Mouse (Mus musculus) bone marrow macrophage, adult 2 months (primary cell): ENCODE data around the gene Emg1. TPM values are rescaled to one million over a fixed set of nuclear protein-coding genes. Genes with fewer than 3 reads are reported as not detected.
"Not testable (repeated sequence)": the region's sequence is repeated elsewhere in the genome, so short reads cannot be mapped to it uniquely, and the experiment has no call there.

ENCODE experiments used
- H3K27ac ChIP-seq: 2 replicates; pipeline ENCODE4 v1.5.1; 2012; ENCODE audit warnings: low read depth, low read length; ENCODE audit not compliant: insufficient read depth
- H3K4me1 ChIP-seq: 2 replicates; pipeline ENCODE4 v1.6.1; 2012; ENCODE audit warnings: low read length; ENCODE audit not compliant: control insufficient read depth, insufficient read depth
- H3K4me3 ChIP-seq: 2 replicates; pipeline ENCODE4 v1.5.1; 2012; ENCODE audit warnings: mild to moderate bottlenecking, low read length, moderate library complexity; ENCODE audit not compliant: insufficient read depth
- CTCF ChIP-seq: IDR thresholded peaks from 2 replicates; pipeline ENCODE4 v1.5.1; 2012; ENCODE audit warnings: low read depth, mild to moderate bottlenecking, low read length, moderate library complexity
- POLR2A ChIP-seq: IDR thresholded peaks from 2 replicates; pipeline ENCODE4 v1.6.1; 2012; ENCODE audit warnings: mild to moderate bottlenecking, low read depth, low read length, borderline replicate concordance
- polyA plus RNA-seq: library from polyadenylated mRNA; stranded (reverse); fragments of >200 nt; gene quantifications from 2 replicates; pipeline ENCODE4 v1.2.4, GENCODE M21; 2012; ENCODE audit not compliant: missing spikeins, insufficient read depth, insufficient read length

The Emg1 gene
- polyA plus RNA-seq, 1 experiment = 48.2 TPM

DNA sequence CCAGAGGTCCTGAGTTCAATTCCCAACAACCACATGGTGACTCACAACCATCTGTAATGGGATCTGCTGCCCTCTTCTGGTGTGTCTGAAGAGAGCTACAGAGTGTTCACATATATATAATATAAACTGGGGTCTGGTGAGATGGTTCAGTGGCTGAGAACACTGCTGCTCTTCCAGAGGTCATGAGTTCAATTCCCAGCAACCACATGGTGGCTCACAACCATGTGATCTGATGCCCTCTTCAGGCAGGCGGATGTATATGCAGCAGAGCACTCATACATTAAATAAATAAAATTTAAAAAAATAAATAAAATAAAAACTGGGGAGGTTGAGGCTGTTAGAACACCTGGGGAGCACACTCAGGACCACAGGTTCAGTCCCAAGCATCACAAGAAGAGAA is 25.3 kb downstream of the Emg1 start:
- not testable (repeated sequence) for H3K27ac ChIP-seq, H3K4me3 ChIP-seq
- TF ChIP-seq CTCF = peak; percentile 23; the same call in 1 of the 2 replicates
- H3K4me1 ChIP-seq = peaks cover 58% of the 10 kb centered on the region

DNA sequence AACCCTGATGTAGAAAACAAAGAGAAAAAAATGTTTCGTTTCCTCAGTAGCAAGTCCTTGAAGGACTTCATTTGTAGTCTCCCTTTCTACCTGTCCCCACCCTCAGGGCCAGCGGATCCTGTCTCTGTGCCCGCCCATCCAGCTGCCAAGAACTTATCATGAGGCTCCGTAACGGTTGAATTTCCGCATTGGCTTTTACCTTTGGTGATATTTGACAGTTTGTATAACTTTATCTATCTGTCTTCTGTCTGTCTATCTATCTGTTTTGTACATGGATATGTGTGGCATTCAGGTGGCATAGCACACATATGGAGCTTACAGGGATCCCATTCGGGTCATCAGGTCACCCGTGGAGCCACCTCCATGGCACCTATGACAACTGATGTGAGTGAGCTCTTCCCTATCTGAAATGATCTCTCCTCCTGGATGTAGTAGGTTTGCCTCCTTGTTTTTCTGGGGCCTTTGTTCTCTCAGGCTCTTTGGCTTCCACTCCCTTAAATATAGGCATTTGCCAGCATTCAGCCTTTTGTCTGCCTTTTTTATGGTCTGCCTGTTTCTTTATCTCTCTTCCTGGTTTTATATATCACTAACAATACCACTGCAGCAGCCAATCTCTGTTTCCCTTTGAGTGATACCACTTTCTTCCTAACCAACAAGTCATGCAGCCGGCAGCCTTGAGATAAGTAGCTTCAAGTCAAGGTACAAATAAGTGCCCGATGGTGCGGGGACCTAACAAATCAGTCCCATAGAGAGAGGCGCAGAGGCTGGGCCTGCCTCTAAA is 26.2 kb downstream of the Emg1 start:
- Histone ChIP-seq H3K4me1 (peaks cover 58% of the 10 kb centered on the region), H3K27ac (no peak overlapping the region), H3K4me3 (no peak overlapping the region)
- no peak for TF ChIP-seq POLR2A
- no peak for TF ChIP-seq CTCF

DNA sequence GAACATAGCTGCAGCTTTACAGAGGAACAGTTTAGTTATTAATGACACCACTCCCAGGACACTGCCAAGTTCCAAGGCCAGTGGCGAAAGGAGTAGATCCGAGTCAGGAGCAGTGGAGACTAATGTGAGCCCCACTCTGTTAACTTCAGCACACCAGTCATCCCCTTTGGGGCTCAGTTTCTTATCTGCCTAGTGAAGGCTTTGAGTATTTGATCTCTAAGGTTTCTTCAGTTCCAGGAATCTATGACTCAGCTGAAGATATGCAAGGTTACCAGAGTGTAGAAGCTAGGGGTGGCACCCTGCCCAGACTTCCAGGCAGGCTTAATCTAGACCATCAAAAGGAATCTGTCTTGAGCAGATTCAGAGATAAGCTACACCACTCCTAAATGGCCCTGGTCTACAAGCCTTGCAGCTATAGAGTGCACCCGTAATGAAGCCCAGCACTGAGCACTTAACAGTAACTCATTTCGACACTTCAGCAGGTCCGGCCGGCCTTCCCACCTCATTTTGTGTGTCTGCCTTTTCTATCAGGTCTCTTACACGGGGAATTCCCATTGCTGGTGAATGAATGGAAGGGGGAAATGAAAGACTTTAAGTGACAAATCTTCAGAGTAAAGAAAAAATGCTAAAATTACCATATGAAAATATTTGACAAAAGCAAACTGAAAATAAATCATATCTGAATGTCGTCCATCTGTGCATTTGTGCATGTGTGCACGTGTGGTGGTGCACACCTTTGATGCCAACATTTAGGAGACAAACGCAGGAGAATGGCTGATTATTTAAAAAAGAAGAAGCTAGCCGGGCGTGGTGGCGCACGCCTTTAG is 28.2 kb downstream of the Emg1 start:
- Histone ChIP-seq H3K4me3 (no peak overlapping the region), H3K4me1 (peaks cover 48% of the 10 kb centered on the region), H3K27ac (no peak overlapping the region)
- TF ChIP-seq CTCF (no peak), POLR2A (no peak)

DNA sequence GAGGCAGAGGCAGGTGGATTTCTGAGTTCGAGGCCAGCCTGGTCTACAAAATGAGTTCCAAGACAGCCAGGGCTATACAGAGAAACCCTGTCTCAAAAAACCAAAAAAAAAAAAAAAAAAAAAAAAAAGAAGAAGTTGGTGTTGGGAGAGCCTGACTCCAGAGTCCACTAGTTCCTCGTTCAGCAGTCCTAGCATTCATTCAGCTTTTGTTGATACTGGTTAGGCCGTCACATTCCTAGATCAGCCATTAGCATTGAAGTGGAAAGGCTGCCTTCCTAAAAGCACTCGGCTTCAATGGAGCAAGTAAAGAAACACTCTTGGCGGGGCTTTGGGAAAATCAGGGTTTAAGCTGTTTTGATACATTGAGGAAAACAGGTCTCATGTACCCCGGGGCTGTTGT is 29.7 kb downstream of the Emg1 start:
- Histone ChIP-seq H3K27ac (peak overlapping the region; percentile 9; the same call in 1 of the 2 replicates), H3K4me1 (peaks cover 36% of the 10 kb centered on the region)
- H3K4me3 ChIP-seq = not testable (repeated sequence)

DNA sequence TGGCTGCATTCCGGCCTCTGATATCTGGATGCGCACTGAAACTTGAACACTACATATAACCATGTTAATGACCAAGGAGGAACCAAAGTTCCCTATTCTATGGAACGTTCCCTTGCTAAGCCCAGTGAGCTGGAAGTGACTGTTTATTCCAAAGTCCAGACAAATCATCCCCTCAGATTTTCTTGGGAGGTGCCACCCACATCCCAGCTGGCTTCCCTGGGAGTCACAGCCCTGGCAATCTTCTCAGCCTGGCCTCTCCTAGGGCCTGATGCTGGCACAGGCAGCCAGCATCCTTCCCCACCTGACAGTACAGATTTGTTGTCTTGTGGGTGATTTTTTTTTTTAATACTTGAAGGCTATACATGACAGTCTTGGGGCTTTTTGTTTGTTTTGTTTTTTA is 32.5 kb downstream of the Emg1 start:
- Histone ChIP-seq H3K4me3 (no peak overlapping the region), H3K4me1 (peaks cover 21% of the 10 kb centered on the region), H3K27ac (no peak overlapping the region)
- TF ChIP-seq POLR2A = no peak
- TF ChIP-seq CTCF = no peak

DNA sequence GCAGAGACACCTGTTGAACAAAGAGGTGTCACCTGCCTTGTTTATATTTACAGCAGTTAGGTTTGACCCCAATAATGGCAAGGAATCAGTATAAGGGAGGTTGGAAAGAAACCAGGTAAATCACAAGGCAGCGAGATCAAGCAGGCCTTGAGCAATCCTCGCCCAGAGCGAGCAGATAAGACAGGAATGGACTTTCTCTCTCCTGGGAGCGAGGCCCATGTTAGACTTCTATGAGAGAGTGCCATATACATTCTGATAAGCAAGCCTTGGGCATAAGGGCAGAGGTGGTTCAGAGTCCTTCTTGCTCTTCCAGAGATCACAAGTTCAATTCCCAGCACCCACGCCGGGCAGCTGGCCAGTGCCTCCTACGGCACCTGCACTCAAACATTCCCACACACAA is 33.2 kb downstream of the Emg1 start:
- H3K4me3 ChIP-seq = no peak overlapping the region
- no peak for TF ChIP-seq CTCF
- no peak for TF ChIP-seq POLR2A
- H3K4me1 ChIP-seq = peaks cover 16% of the 10 kb centered on the region
- H3K27ac ChIP-seq = no peak overlapping the region

DNA sequence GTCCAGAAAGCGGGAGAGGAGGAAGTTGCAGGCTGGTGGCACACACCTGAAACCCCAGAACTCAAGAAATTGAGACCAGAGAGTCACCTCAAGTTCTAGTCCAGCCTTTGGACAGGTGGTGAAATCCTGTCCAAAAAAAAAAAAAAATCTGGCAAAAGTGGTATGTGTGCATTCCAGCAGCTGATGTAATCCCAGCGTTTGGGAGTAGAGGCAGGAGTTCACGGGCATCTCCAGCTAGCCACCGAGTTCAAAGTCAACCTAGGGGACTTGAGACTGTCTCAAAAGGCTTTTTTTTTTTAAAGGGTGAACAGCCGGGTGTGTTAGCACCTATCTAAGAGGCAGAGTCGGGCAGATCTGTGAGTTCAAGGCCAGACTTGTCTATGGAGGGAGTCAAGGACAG is 35.8 kb downstream of the Emg1 start:
- no peak overlapping the region for H3K4me3 ChIP-seq
- no peak for TF ChIP-seq CTCF
- no peak for TF ChIP-seq POLR2A
- H3K27ac ChIP-seq = no peak overlapping the region
- peaks cover 11% of the 10 kb centered on the region for H3K4me1 ChIP-seq

DNA sequence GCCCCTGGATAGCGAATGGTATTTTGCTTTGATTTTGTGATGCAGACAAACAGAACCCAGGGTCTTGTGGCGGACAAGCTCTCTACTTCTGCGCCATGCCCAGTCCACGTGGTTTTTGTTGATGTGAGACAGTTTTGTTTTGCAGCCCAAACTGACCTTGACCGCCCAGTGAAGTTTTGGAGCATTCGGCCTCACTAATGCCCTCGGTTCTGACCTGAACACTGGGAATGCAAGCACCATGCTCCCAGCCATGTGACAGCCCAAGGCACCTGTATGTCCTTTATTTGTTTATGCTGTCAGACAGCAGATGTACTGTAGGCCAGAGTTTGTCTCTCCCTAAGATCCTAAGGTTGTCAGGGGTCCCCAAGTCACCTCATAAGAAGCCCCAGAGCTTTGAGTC is 37.4 kb downstream of the Emg1 start:
- no peak overlapping the region for H3K27ac ChIP-seq
- TF ChIP-seq CTCF = no peak
- no peak for TF ChIP-seq POLR2A
- H3K4me1 ChIP-seq = peaks cover 22% of the 10 kb centered on the region
- H3K4me3 ChIP-seq = no peak overlapping the region

DNA sequence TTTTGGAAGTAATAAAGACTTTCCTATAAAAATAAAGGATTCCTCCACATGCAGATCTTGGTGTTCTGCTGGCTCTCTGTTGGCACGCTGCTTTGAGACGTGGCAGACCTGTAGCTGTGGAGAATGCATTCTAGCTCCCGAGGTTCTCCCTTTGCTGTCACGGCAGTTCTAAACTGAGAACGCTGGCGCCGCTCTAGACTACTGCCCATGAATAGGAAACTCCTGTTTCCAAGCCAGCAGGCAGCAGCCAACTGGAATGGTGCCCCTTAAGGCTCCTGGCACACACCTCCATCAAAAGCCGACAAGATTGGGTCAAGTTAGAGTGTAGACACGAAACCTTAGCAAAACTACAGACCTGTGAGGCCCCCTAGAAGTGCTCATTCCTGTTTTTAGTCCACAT is 38.4 kb downstream of the Emg1 start:
- Histone ChIP-seq H3K27ac (no peak overlapping the region), H3K4me3 (no peak overlapping the region), H3K4me1 (peaks cover 22% of the 10 kb centered on the region)
- TF ChIP-seq POLR2A (no peak), CTCF (no peak)

DNA sequence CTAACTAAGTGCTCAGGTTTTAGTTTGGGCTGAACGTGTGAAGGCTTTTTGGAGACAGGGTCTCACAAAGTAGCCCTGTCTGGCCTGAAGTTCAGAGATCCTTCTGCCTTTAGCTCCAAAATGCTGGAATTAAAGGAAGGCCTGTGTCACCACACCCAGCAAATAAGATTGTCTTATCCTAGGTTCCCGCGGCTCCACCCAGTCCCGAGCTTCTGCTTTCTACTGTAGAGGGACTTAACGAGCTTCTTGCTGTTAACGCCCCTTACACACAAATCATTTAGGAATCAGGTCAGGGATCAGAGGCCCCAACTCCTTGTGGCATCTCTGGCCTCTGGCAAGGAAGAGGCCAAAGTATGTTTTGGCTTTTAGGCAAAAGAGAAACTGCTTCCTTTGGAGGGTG is 39.9 kb downstream of the Emg1 start:
- peaks cover 22% of the 10 kb centered on the region for H3K4me1 ChIP-seq
- H3K4me3 ChIP-seq = no peak overlapping the region
- TF ChIP-seq CTCF (no peak), POLR2A (no peak)
- no peak overlapping the region for H3K27ac ChIP-seq
